ENCODE assay signal across 29 mouse cellular contexts in genomic region chr11:35780336-35780735, GRCm38 (mm10). TPM values are rescaled to one million over a fixed set of nuclear protein-coding genes. Genes with fewer than 3 reads are reported as not detected.
"Had no signal": no experiment of that assay in that cellular context is flagged by ENCODE, and none has a peak within 500 bp of the region (broad histone marks: within the 10 kb centered on the region; RNA-seq: fewer than 3 reads in every experiment).

No protein-coding gene starts in this region.

- ATAC-seq: inflammation-experienced regulatory T-cells, adult 6 months; intestine, embryonic 16.5 days; liver, embryonic 12.5 days had no signal

- DNase-seq: kidney, adult 18-20 months; kidney, adult 9 months; kidney, postnatal 14 days; layer of hippocampus, adult 9-11 months; layer of hippocampus, postnatal 36 days; liver; lung, adult 18-20 months; lung, postnatal 10 days; midbrain, embryonic 14.5 days; retina, postnatal 1 day; right cerebral cortex, postnatal 25 days; spleen, adult 18-20 months; thymus, postnatal 36 days had no signal

- H3K4me2 ChIP-seq: limb, embryonic 13.5 days; liver, embryonic 12.5 days; liver, embryonic 15.5 days; lung, embryonic 15.5 days; neural tube, embryonic 13.5 days; stomach, embryonic 15.5 days had no signal

- H3K4me1 ChIP-seq: limb, embryonic 10.5 days; limb, embryonic 13.5 days; liver, embryonic 12.5 days; liver, embryonic 15.5 days; lung, embryonic 15.5 days; neural tube, embryonic 13.5 days; stomach, embryonic 15.5 days had no signal

- H3K4me3 ChIP-seq: limb, embryonic 10.5 days; limb, embryonic 13.5 days; liver, embryonic 12.5 days; liver, embryonic 15.5 days; lung, embryonic 15.5 days; myocyte; neural tube, embryonic 13.5 days; stomach, embryonic 15.5 days had no signal

- H3K9me3 ChIP-seq: limb, embryonic 10.5 days; limb, embryonic 13.5 days; liver, embryonic 12.5 days; liver, embryonic 15.5 days; lung, embryonic 15.5 days; neural tube, embryonic 13.5 days; stomach, embryonic 15.5 days had no signal

- H3K27me3 ChIP-seq: limb, embryonic 13.5 days; liver, embryonic 12.5 days; liver, embryonic 15.5 days; lung, embryonic 15.5 days; neural tube, embryonic 13.5 days; stomach, embryonic 15.5 days had no signal

- H3K9ac ChIP-seq: limb, embryonic 13.5 days; liver, embryonic 12.5 days; liver, embryonic 15.5 days; lung, embryonic 15.5 days; neural tube, embryonic 13.5 days; stomach, embryonic 15.5 days had no signal

- H3K27ac ChIP-seq: limb, embryonic 10.5 days; limb, embryonic 13.5 days; liver, embryonic 12.5 days; liver, embryonic 15.5 days; lung, embryonic 15.5 days; macrophage; neural tube, embryonic 13.5 days; stomach, embryonic 15.5 days had no signal

RNA-seq across cellular contexts. Expression of gene Fbll1, which starts 18.3 kb away (rescaled TPM):
- total RNA-seq: megakaryocyte, adult 5-6 weeks; monocyte, adult 5-6 weeks; neutrophil, adult 5-6 weeks had no signal
- polyA plus RNA-seq: inflammation-experienced regulatory T-cells, adult 6 months; kidney, embryonic 16.5 days; limb, embryonic 10.5 days; limb, embryonic 13.5 days; liver, embryonic 12.5 days; liver, embryonic 15.5 days; macrophage; myocyte; thymus, postnatal 0 days had no signal
